Mouse (Mus musculus): ENCODE measurements at regions not wholly inside any gene's neighbourhood (a gene's known extent, or its start where the extent isn't known, plus 50 kb on each side); places are given as distances from the start of the nearest gene placed in this dataset.

GRCm38 (mm10) chr15:90432154-90432553, 208.0 kb downstream of the Alg10b start:
- TF ChIP-seq POLR2A (IDR thresholded peaks at IDR 0.05; ENCODE audit: extremely low read depth, insufficient read depth, low read length) (no peak), CTCF (IDR thresholded peaks at IDR 0.05; ENCODE audit: extremely low read depth, insufficient read depth, low read length) (no peak)
